ENCODE assay signal across 9 mouse cellular contexts in the genomic region with DNA sequence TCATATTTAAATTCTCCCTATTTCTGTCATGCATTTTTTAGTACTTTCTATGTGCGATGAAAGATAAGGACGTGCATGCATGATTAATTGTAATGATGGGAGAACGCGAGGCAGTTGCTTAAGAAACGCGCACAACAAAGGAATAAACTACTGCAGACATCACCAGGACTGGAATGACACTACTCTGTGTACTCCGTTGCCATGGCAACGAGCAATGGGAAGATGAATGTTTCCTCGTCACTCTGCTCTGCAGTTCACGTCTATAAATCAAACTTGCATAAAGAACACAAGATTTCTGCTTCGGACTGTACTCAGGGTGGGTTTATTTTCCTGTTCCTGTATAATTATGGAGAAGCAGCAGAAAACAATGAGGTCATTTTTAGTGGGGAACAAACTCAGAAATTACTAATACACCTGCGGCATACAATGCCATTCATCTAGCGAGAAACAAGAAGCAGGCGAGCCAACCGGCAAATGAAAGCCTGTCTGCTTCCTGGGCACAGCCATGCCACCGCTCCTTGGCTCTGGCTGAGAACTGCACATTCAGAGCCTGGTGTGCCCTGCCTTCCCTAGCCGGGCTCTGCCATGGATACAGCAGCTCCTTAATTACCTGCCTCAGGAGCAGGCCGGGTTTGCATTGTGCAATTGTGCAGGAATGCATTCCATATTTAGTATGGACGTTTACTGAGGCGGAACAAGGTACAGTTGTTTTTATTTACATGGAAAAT. TPM values are rescaled to one million over a fixed set of nuclear protein-coding genes. Genes with fewer than 3 reads are reported as not detected.
DNase-seq lines count a peak whose midpoint lies in the region; ATAC-seq lines count a peak whose summit lies in the region.
"Had no signal": no experiment of that assay in that cellular context is flagged by ENCODE, and none has a peak within 500 bp of the region (broad histone marks: within the 10 kb centered on the region; RNA-seq: fewer than 3 reads in every experiment).

No protein-coding gene starts in this region.

- H3K9ac ChIP-seq in midbrain, embryonic 11.5 days (ENCODE audit: low read length): no peak overlapping the region
- H3K9ac ChIP-seq: heart, embryonic 13.5 days had no signal

- no peaks in the 10 kb centered on the region for H3K27me3 ChIP-seq in midbrain, embryonic 11.5 days (ENCODE audit: control insufficient read depth, insufficient read depth, low read length)
- H3K27me3 ChIP-seq in splenic B cell, adult 2 months (ENCODE audit: control insufficient read depth, insufficient read depth, low read length, poor library complexity, severe bottlenecking): no peaks in the 10 kb centered on the region
- H3K27me3 ChIP-seq: heart, embryonic 13.5 days had no signal

- DNase-seq in left cerebral cortex, adult 18-20 months (ENCODE audit: low spot score in 2 of 2): peak; percentile 36 to 49
- DNase-seq in left cerebral cortex, adult 11 months (ENCODE audit: low spot score): no peak
- DNase-seq in cerebellum, adult 9-11 months: peak; percentile 35
- peak; percentile 27 to 39 for DNase-seq in kidney, postnatal 36 days
- peak; percentile 89 for DNase-seq in midbrain, embryonic 11.5 days (ENCODE audit: low spot score, missing footprints)
- DNase-seq in splenic B cell, adult 2 months (ENCODE audit: low read depth, low spot score): peak; percentile 74
- no peak for DNase-seq in urinary bladder, postnatal 25 days (ENCODE audit: low spot score)

- 0 out of 2 replicates have a peak, but pooled peaks cover 5% of the 10 kb centered on the region for H3K4me1 ChIP-seq in midbrain, embryonic 11.5 days (ENCODE audit: control insufficient read depth, insufficient read depth, low read length)
- H3K4me1 ChIP-seq: heart, embryonic 13.5 days had no signal

- H3K36me3 ChIP-seq in midbrain, embryonic 11.5 days (ENCODE audit: control insufficient read depth, insufficient read depth, low read length): no peaks in the 10 kb centered on the region
- no peaks in the 10 kb centered on the region for H3K36me3 ChIP-seq in splenic B cell, adult 2 months (ENCODE audit: control insufficient read depth, insufficient read depth, low read length, poor library complexity, severe bottlenecking)

- H3K27ac ChIP-seq in midbrain, embryonic 11.5 days (ENCODE audit: low read depth, low read length): no peak overlapping the region
- H3K27ac ChIP-seq: heart, embryonic 13.5 days had no signal

- no peaks in the 10 kb centered on the region; the same call in 1 of the 2 replicates for H3K9me3 ChIP-seq in midbrain, embryonic 11.5 days (ENCODE audit: control insufficient read depth, low read length)
- H3K9me3 ChIP-seq: heart, embryonic 13.5 days had no signal

- peak; percentile 75 for ATAC-seq in granulocyte monocyte progenitor cell, adult 5-6 weeks (replicated peaks; ENCODE audit: poor library complexity, severe bottlenecking)
- ATAC-seq in midbrain, embryonic 11.5 days (ENCODE audit: low FRiP score): peak; percentile 73; the same call in 1 of the 2 replicates

- 61% methylated on average over 20 of the region's 20 CpGs for WGBS in midbrain, embryonic 11.5 days

- H3K4me2 ChIP-seq in midbrain, embryonic 11.5 days: no peak overlapping the region
- H3K4me2 ChIP-seq: heart, embryonic 13.5 days had no signal

- H3K4me3 ChIP-seq in midbrain, embryonic 11.5 days (ENCODE audit: low read depth, low read length): no peak overlapping the region
- H3K4me3 ChIP-seq: heart, embryonic 13.5 days had no signal

RNA-seq across cellular contexts. Expression of a gene that starts 47.7 kb away (rescaled TPM):
- total RNA-seq in left cerebral cortex, adult 18-20 months (2021): under 1 TPM; 0.26 to 0.42 TPM
- 3.5 and 5.3 TPM in 2 replicates for total RNA-seq in granulocyte monocyte progenitor cell, adult 5-6 weeks (2014; fragmentation: Nextera tagmentation)
- 5.9 and 9.3 TPM in 2 replicates for total RNA-seq in granulocyte monocyte progenitor cell, adult 5-6 weeks (2017)
- 23.8 and 24.6 TPM in 2 replicates for polyA plus RNA-seq in midbrain, embryonic 11.5 days (2014; fragmentation: Nextera tagmentation; extraction: Ambion mirVana)

RNA-seq across cellular contexts. Expression of a gene that starts 47.7 kb away (rescaled TPM):
- 10 to 100 TPM; 22.6 to 23.6 TPM for total RNA-seq in left cerebral cortex, adult 18-20 months (2021)
- 38.1 and 41.9 TPM in 2 replicates for total RNA-seq in granulocyte monocyte progenitor cell, adult 5-6 weeks (2014; fragmentation: Nextera tagmentation)
- 19.0 and 22.6 TPM in 2 replicates for total RNA-seq in granulocyte monocyte progenitor cell, adult 5-6 weeks (2017)
- 78.3 and 81.9 TPM in 2 replicates for polyA plus RNA-seq in midbrain, embryonic 11.5 days (2014; fragmentation: Nextera tagmentation; extraction: Ambion mirVana)

Comparison
In these comparisons a context has a peak if more than half of its experiments do, and no peak if none do; other contexts are left out.
1. DNase-seq: peak in left cerebral cortex, adult 18-20 months (2 of 2), cerebellum, adult 9-11 months (single experiment), kidney, postnatal 36 days (2 of 2), midbrain, embryonic 11.5 days (single experiment) and splenic B cell, adult 2 months (single experiment); none in left cerebral cortex, adult 11 months (single experiment) and urinary bladder, postnatal 25 days (single experiment).